Mouse (Mus musculus): ENCODE measurements around the gene Slc25a35.
"Not testable (repeated sequence)": the region's sequence is repeated elsewhere in the genome, so short reads cannot be mapped to it uniquely, and the experiment has no call there.

Slc25a35 gene

GRCm38 (mm10) chr11:68962159-68962558, 5.8 kb upstream of the Slc25a35 start:
- DNase-seq = not testable (repeated sequence)

GRCm38 (mm10) chr11:68963405-68963804, 4.5 kb upstream of the Slc25a35 start:
- DNase-seq = no peak

- DNase-seq = no peak
Observed at GRCm38 (mm10) chr11:68965050-68965449, 2.9 kb upstream of the Slc25a35 start.

GRCm38 (mm10) chr11:68965845-68966244, 2.1 kb upstream of the Slc25a35 start:
- DNase-seq = peak; percentile 67 to 86

GRCm38 (mm10) chr11:68966554-68966953, 1.4 kb upstream of the Slc25a35 start:
- no peak for DNase-seq

- no peak for DNase-seq
Observed at GRCm38 (mm10) chr11:68968752-68969151, 821 bp downstream of the Slc25a35 start.

- DNase-seq = peak; percentile 74 to 83
Observed at GRCm38 (mm10) chr11:68970232-68970631, 2.3 kb downstream of the Slc25a35 start.

GRCm38 (mm10) chr11:68973250-68974058, 5.5 kb downstream of the Slc25a35 start:
- peak; percentile 93 to 94 for DNase-seq

GRCm38 (mm10) chr11:68974059-68974450, 6.1 kb downstream of the Slc25a35 start:
- DNase-seq = no peak

GRCm38 (mm10) chr11:68975085-68975484, 7.2 kb downstream of the Slc25a35 start, which contains the start of gene Rangrf:
Gene Rangrf, minus strand, starts transcription at chr11:68975185.
- DNase-seq = no peak

- no peak for DNase-seq
Observed at GRCm38 (mm10) chr11:68975601-68976000, 7.7 kb downstream of the Slc25a35 start.

- no peak for DNase-seq
Observed at GRCm38 (mm10) chr11:68979320-68979733, 11.4 kb downstream of the Slc25a35 start.

- DNase-seq = no peak
Observed at GRCm38 (mm10) chr11:68980919-68981318, 13.0 kb downstream of the Slc25a35 start.

- peak; percentile 79 to 94 for DNase-seq
Observed at GRCm38 (mm10) chr11:68982639-68983369, 14.9 kb downstream of the Slc25a35 start.

GRCm38 (mm10) chr11:68987365-68987882, 19.5 kb downstream of the Slc25a35 start:
- no peak for DNase-seq

GRCm38 (mm10) chr11:68988341-68988740, 20.4 kb downstream of the Slc25a35 start:
- no peak for DNase-seq

GRCm38 (mm10) chr11:68993122-68993521, 25.2 kb downstream of the Slc25a35 start:
- DNase-seq = no peak

GRCm38 (mm10) chr11:68994377-68994776, 26.4 kb downstream of the Slc25a35 start:
- peak in 1 of 2 experiments; percentile 47 for DNase-seq

- DNase-seq = no peak
Observed at GRCm38 (mm10) chr11:68997080-68997479, 29.1 kb downstream of the Slc25a35 start.

- not testable (repeated sequence) for DNase-seq
Observed at GRCm38 (mm10) chr11:69002782-69003181, 34.9 kb downstream of the Slc25a35 start.

GRCm38 (mm10) chr11:69003592-69003991, 35.7 kb downstream of the Slc25a35 start:
- peak; percentile 25 to 55 for DNase-seq

GRCm38 (mm10) chr11:69005193-69005592, 37.3 kb downstream of the Slc25a35 start:
- DNase-seq = no peak

GRCm38 (mm10) chr11:69006575-69006974, 38.6 kb downstream of the Slc25a35 start:
- DNase-seq = not testable (repeated sequence)
